Mouse (Mus musculus) CH12.LX (cell line): Measurements from ENCODE around the gene Arhgap28. TPM values are rescaled to one million over a fixed set of nuclear protein-coding genes. Genes with fewer than 3 reads are reported as not detected.

Experiments used
- DNase-seq: peaks from one replicate; pipeline ENCODE4 v3.0.0-alpha.2; 2013; ENCODE audit errors: extremely low read depth
- H3K27ac ChIP-seq: 2 replicates; pipeline ENCODE4 v1.5.1; 2012; ENCODE audit warnings: low read depth, mild to moderate bottlenecking, control low read depth, moderate library complexity; ENCODE audit not compliant: insufficient read depth
- H3K27me3 ChIP-seq: replicated peaks from 2 replicates; pipeline ENCODE3; 2012; ENCODE audit warnings: inconsistent platforms
- H3K36me3 ChIP-seq, 2 experiments: replicated peaks in 1 of 2; 2 replicates each; pipeline versions ENCODE3 to v1.6.1; 2012; ENCODE audit warnings: inconsistent platforms in 1 of 2, low read length in 1 of 2, mild to moderate bottlenecking in 1 of 2, mixed read lengths in 1 of 2, moderate library complexity in 1 of 2; ENCODE audit not compliant: control insufficient read depth in 1 of 2, insufficient read depth in 1 of 2
- H3K4me1 ChIP-seq, 2 experiments: 2 replicates each; pipeline ENCODE4 v1.6.1; 2012; ENCODE audit warnings: inconsistent platforms in 1 of 2, moderate library complexity in 1 of 2; ENCODE audit not compliant: insufficient read depth in 2 of 2, control insufficient read depth in 1 of 2
- H3K4me2 ChIP-seq: 2 replicates; pipeline ENCODE4 v1.6.1; 2012; ENCODE audit warnings: low read depth, mild to moderate bottlenecking, control low read depth; ENCODE audit not compliant: poor library complexity, insufficient read depth, severe bottlenecking
- H3K4me3 ChIP-seq, 3 experiments: fragments of 150-350 bp in 1 of 3; sonication (generic) in 1 of 3; replicated peaks in 1 of 3; 2 replicates each; pipeline versions ENCODE3 to v1.5.1; 2011 to 2012; ENCODE audit warnings: low read depth in 2 of 3, low read length in 2 of 3, mild to moderate bottlenecking in 2 of 3, moderate library complexity in 2 of 3, control low read depth in 1 of 3, improper control_type of control experiment in 1 of 3, inconsistent platforms in 1 of 3, mixed read lengths in 1 of 3; ENCODE audit not compliant: poor library complexity in 1 of 3
- H3K79me2 ChIP-seq: replicated peaks from 2 replicates; pipeline ENCODE4 v1.6.1; 2012; ENCODE audit warnings: mild to moderate bottlenecking, moderate library complexity; ENCODE audit not compliant: control insufficient read depth, poor library complexity, insufficient read depth, severe bottlenecking; ENCODE audit errors: extremely low read depth
- H3K9ac ChIP-seq: 2 replicates; pipeline ENCODE4 v1.6.1; 2012; ENCODE audit warnings: low read depth, mild to moderate bottlenecking, control low read depth, moderate library complexity; ENCODE audit not compliant: insufficient read depth
- H3K9me3 ChIP-seq: replicated peaks from 2 replicates; pipeline ENCODE3; 2012; ENCODE audit warnings: low read length, inconsistent platforms, mixed read lengths
- CHD1 ChIP-seq: IDR thresholded peaks from 2 replicates; pipeline ENCODE4 v1.6.1; 2012; ENCODE audit warnings: low read depth, low read length, improper control_type of control experiment, inconsistent platforms
- CTCF ChIP-seq, 2 experiments: IDR thresholded peaks in 1 of 2; conservative IDR thresholded peaks in 1 of 2; 2 replicates each; pipeline ENCODE4 v1.5.1; 2011 to 2012; ENCODE audit warnings: low read depth in 2 of 2, low read length in 2 of 2, improper control_type of control experiment in 1 of 2, inconsistent platforms in 1 of 2, mild to moderate bottlenecking in 1 of 2, moderate library complexity in 1 of 2
- E2F4 ChIP-seq: IDR thresholded peaks from 2 replicates; pipeline ENCODE4 v1.6.1; 2011; ENCODE audit warnings: low read depth, low read length, improper control_type of control experiment; ENCODE audit not compliant: insufficient replicate concordance
- HCFC1 ChIP-seq: IDR thresholded peaks from 2 replicates; pipeline ENCODE4 v1.6.1; 2012; ENCODE audit warnings: low read depth, mild to moderate bottlenecking, inconsistent platforms, low read length, improper control_type of control experiment
- IRF4 ChIP-seq: IDR thresholded peaks from 2 replicates; pipeline ENCODE4 v1.6.1; 2014; ENCODE audit warnings: low read depth, mild to moderate bottlenecking, inconsistent platforms, low read length, improper control_type of control experiment
- KAT2A ChIP-seq: IDR thresholded peaks from 2 replicates; pipeline ENCODE4 v1.6.1; 2012; ENCODE audit warnings: low read length, improper control_type of control experiment, inconsistent platforms; ENCODE audit not compliant: insufficient replicate concordance
- MAX ChIP-seq: IDR thresholded peaks from 2 replicates; pipeline ENCODE4 v1.6.1; 2011; ENCODE audit warnings: low read length, improper control_type of control experiment
- MAZ ChIP-seq: IDR thresholded peaks from 2 replicates; pipeline ENCODE4 v1.6.1; 2012; ENCODE audit warnings: low read depth, mild to moderate bottlenecking, inconsistent platforms, low read length, improper control_type of control experiment, moderate library complexity
- MEF2A ChIP-seq: IDR thresholded peaks from 2 replicates; pipeline ENCODE4 v1.6.1; 2014; ENCODE audit warnings: low read depth, mild to moderate bottlenecking, inconsistent platforms, low read length, improper control_type of control experiment, borderline replicate concordance
- MXI1 ChIP-seq: IDR thresholded peaks from 2 replicates; pipeline ENCODE4 v1.6.1; 2011; ENCODE audit warnings: mild to moderate bottlenecking, low read depth, low read length, improper control_type of control experiment
- NELFE ChIP-seq: IDR thresholded peaks from 2 replicates; pipeline ENCODE4 v1.6.1; 2011; ENCODE audit warnings: low read depth, low read length, improper control_type of control experiment
- NRF1 ChIP-seq: IDR thresholded peaks from 2 replicates; pipeline ENCODE4 v1.6.1; 2014; ENCODE audit warnings: low read depth, mild to moderate bottlenecking, inconsistent platforms, low read length, improper control_type of control experiment, moderate library complexity
- PAX5 ChIP-seq: IDR thresholded peaks from 2 replicates; pipeline ENCODE4 v1.6.1; 2012; ENCODE audit warnings: low read length, inconsistent platforms, mixed read lengths
- SIN3A ChIP-seq: IDR thresholded peaks from 2 replicates; pipeline ENCODE4 v1.6.1; 2012; ENCODE audit warnings: low read length, improper control_type of control experiment, inconsistent platforms
- UBTF ChIP-seq: IDR thresholded peaks from 2 replicates; pipeline ENCODE4 v1.6.1; 2012; ENCODE audit warnings: low read depth, mild to moderate bottlenecking, inconsistent platforms, low read length, improper control_type of control experiment, moderate library complexity
- USF1 ChIP-seq: IDR thresholded peaks from 2 replicates; pipeline ENCODE4 v1.6.1; 2014; ENCODE audit warnings: low read depth, mild to moderate bottlenecking, inconsistent platforms, low read length, improper control_type of control experiment
- ZC3H11A ChIP-seq: IDR thresholded peaks from 2 replicates; pipeline ENCODE4 v1.6.1; 2012; ENCODE audit warnings: low read depth, mild to moderate bottlenecking, inconsistent platforms, low read length, improper control_type of control experiment
- dilution Hi-C: fragments of 300-500 bp; cut with MboI; formaldehyde crosslinking; loops from 2 replicates; pipeline ENCODE4 v1.14.3; 2020; ENCODE audit warnings: low sequenced_read_pairs; ENCODE audit not compliant: extremely low pct_unique_long_range_greater_than_20kb, extremely low pct_ligation_motif_present
- in situ Hi-C: fragments of 300-500 bp; cut with MboI; formaldehyde crosslinking; loops from 3 replicates; pipeline ENCODE4 v1.14.3; 2019; ENCODE audit warnings: low sequenced_read_pairs, low pct_ligation_motif_present, low pct_unique_long_range_greater_than_20kb, mixed read lengths
- polyA plus RNA-seq: library from polyadenylated mRNA; unstranded; fragments of >175 nt; gene quantifications from 2 replicates; pipeline ENCODE4 v1.2.1, GENCODE M21; 2012; ENCODE audit warnings: low read depth; ENCODE audit not compliant: insufficient read length
- total RNA-seq, 2 experiments: library from RNA; depleted of rRNA; stranded (reverse); fragments of 300-350 nt in 1 of 2; fragments of >200 nt in 1 of 2; gene quantifications; 2 replicates each; pipeline ENCODE4 v1.2.3; 2012 to 2014

Arhgap28 gene
- total and polyA plus RNA-seq, 3 experiments = not detected

- in situ Hi-C loops = no loop called here
Observed at GRCm38 (mm10) chr17:67950523-67951213, 53.3 kb downstream of the Arhgap28 start.

GRCm38 (mm10) chr17:67948601-67949000, 55.3 kb downstream of the Arhgap28 start:
- Histone ChIP-seq H3K79me2 (no peaks in the 10 kb centered on the region), H3K9me3 (peaks cover 79% of the 10 kb centered on the region)
- in situ Hi-C loops = no loop called here

More at GRCm38 (mm10) chr17:67950523-67951213, 53.3 kb downstream of the Arhgap28 start:
- TF ChIP-seq MEF2A (no peak), USF1 (no peak), HCFC1 (no peak), NRF1 (no peak), IRF4 (no peak), MAX (no peak), ZC3H11A (no peak), PAX5 (no peak), NELFE (no peak), E2F4 (no peak), SIN3A (no peak), CHD1 (no peak), MAZ (no peak), MXI1 (no peak), UBTF (no peak), KAT2A (no peak), CTCF (conservative IDR thresholded peaks at IDR 0.05 in 1 of 2, IDR thresholded peaks at IDR 0.05 in 1 of 2; ENCODE audit: low read depth in 2 of 2, low read length in 2 of 2) (no peak)
- Histone ChIP-seq H3K4me3 (no peak overlapping the region), H3K36me3 (no peaks in the 10 kb centered on the region), H3K9ac (no peak overlapping the region), H3K9me3 (peaks cover 80% of the 10 kb centered on the region), H3K27ac (no peak overlapping the region), H3K27me3 (no peaks in the 10 kb centered on the region), H3K4me1 (no peaks in the 10 kb centered on the region), H3K79me2 (no peaks in the 10 kb centered on the region), H3K4me2 (no peak overlapping the region)
- no peak for DNase-seq
- dilution Hi-C loops = no loop called here

More at GRCm38 (mm10) chr17:67948601-67949000, 55.3 kb downstream of the Arhgap28 start:
- Histone ChIP-seq H3K27me3 (no peaks in the 10 kb centered on the region), H3K4me3 (no peak overlapping the region), H3K4me2 (no peak overlapping the region), H3K4me1 (no peaks in the 10 kb centered on the region), H3K27ac (no peak overlapping the region), H3K36me3 (no peaks in the 10 kb centered on the region)
- no peak for DNase-seq
- dilution Hi-C loops = no loop called here
- TF ChIP-seq ZC3H11A = no peak
- TF ChIP-seq, all 38 proteins: peak for 0
- H3K9ac ChIP-seq = no peak overlapping the region
